Mouse (Mus musculus) heart, adult 11 months (tissue): Measurements from ENCODE around the gene Dlgap4.
"Not testable (repeated sequence)": the region's sequence is repeated elsewhere in the genome, so short reads cannot be mapped to it uniquely, and the experiment has no call there.

Experiments used
- DNase-seq: peaks from one replicate; pipeline ENCODE4 v3.0.0; 2022

Gene Dlgap4

DNA sequence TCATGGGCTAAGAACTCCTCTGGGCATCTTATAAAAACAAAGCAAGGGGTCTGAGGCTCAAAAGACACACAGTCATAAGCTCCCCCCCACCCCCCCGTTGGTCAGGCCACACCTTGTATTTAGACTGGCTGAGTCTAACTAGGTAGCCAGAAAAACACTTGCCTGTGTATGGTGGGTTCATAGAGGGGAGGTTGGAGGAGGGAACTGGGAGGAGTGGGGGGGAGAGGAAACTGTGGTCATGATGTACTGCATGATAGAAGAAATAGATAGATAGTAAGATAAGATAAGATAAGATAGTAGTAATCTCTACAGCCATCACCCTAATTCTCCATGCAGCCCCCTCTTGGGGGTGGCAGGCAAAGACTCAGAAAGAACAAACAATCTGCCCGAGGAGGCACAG is 166.0 kb downstream of the Dlgap4 start:
- no peak for DNase-seq

DNA sequence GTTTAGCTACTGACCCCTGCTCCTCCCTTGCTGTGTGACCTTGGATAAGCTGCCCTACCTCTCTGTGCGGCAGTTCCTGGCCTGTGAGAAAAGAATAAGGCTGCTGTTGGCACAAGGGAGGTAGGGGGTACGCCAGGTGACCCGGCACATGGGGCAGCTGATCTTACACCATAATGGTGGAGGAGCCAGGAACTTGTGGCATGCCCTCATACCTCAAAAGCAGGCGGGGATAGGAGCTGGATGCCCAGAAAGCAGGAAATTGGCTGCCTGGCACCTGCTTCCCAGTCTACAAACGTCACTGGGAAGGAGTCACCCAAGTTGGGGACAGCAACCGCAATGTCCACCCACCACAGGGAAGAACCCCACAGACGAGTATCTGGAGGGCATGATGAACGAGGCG is 166.6 kb downstream of the Dlgap4 start:
- peak; percentile 70 for DNase-seq

DNA sequence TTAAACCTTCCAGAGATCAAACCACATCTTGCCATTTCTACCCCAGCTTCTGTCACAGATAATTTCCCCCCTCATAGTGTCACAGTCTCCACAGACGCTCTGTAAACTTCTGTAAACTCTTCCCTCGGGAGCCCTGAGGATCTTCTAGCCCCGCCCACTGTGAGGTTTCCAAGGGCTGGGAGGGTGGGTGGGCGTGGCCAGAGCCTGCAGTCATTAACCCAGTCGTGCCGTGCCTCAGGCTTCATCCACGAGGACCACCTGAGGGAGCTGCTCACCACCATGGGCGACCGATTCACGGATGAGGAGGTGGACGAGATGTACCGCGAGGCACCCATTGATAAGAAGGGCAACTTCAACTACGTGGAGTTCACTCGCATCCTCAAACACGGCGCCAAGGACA is 167.2 kb downstream of the Dlgap4 start:
- DNase-seq: peak; percentile 85

DNA sequence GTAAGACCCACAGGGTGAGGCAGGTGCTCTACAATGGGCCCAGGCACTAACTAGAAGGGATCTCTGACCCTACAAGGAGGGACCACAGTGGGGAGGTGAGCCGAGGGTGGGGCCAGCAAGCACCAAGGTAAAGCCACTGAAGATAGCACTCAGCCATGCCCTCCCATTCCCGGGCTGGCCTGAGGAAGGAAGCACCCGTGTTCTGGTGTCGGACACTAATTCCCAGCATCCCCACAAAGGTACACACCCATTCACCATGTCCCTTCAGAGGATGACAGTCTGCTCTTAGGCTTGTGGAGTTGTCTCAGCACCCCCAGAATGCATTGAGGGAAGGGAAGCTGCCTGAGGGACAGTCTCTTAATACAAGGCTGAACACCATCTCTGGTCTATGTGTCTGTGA is 167.8 kb downstream of the Dlgap4 start:
- peak; percentile 87 for DNase-seq

DNA sequence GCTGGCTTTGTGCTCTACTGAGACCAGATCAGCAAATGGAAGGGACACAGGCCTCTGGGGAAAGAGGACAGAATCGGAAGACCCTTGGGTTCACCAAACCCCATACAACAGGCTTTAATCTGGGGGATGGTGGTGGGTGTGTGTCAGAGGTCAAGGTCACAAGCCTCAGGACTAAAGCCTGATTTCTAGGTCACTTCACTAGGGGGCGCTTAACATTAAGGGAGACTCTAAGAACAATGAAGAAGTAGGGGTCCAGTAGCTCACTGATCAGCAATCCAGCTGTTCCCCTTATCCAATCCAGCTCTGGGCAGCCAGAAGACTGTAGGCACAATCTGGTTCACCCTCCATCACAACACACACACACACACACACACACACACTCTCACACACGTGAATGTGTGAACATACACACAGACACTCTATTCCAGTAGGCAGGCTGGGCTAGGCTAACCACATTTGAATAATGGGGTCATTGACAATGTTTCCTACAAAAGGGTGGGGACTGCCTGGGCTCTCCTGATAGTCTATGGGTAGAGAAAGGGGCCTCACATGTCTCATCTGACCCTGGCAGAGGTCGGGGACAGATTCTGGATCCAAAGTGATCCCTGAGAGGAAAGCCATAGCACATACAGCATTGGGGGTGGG is 168.5 kb downstream of the Dlgap4 start:
- peak; percentile 78 for DNase-seq

DNA sequence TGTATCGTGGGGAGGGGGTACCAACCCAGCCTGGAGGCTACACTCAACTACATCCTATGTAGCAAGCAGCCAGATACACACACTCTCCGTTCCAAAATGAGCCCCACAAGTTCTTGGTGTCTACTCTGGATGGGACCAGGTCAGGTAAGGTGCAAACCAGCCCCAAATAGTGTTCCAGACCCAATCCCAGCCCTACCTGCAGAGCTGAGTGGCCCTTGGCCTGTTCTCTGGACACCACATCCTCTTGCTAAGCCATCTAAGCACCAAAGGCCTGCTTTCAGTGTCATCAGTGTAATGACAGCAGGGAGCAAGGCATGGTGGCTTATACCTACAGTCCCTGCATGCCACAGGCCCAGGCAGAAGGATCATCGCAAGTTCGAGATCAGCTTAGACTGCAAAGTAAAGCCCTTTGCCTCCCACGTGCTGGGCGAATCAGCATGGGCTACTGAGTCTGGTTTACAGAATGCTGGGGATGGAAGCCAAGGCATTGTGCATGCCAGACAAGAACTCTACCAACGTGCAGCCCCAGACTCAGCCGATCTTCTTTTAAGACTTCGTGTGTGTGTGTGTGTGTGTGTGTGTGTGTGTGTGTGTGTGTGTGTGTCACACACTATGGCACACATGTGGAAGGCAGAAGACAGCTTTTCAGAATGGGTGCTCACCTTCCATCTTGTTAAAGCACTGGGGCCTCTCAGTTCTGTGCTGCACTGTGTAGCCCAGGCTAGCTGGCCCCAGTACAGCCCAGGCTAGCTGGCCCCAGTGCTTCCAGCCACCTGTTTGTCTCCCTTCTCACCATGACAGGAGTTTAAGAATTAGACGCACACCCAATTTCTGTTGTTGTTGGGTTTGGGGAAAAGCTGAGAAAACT is 169.2 kb downstream of the Dlgap4 start:
- peak; percentile 84 for DNase-seq

DNA sequence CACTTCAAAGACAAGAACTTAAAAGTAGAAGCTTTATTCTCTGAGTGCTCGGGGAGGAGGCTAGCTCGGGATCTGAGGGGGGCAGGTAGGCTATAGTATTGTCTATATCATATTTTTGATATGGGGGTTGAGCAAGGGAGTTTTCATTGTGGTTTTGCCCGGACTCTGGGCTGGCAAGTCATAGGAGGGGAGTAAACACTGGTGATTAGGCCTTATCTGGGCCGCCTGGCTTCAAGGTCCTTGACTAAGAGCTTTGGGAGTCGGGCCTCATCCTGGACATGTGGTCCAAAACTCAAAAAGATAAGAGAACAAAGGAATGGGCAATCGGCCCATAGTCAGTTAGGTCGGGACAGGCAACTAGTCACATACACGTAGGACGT is 169.8 kb downstream of the Dlgap4 start:
- peak; percentile 88 for DNase-seq

DNA sequence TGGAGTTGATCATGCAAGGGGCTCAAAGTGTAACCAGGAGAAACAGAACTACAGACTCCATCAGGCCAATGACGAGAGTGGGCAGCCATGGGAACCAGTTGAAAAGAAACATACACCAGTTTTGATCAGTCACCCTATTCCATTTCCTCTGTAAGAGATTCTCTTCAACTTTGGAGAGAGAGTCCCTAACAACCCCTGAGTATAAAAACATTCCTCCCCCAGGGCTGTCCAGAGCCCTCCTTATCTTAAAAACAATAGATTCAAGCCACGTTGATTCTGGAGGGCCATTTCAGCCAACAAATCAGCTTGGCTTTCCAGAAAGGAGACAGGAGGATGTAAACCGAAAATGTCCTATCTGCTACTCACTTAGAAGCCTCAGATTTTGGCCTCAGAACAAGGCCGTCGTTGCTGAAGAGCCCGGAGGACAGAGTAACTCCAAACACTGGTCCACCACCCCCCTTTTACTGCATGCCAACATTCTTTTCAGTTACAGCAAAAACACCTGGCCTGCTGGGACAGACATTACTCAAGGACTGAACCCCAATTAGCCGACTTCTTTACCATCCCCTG is 170.6 kb downstream of the Dlgap4 start:
- peak; percentile 83 for DNase-seq

DNA sequence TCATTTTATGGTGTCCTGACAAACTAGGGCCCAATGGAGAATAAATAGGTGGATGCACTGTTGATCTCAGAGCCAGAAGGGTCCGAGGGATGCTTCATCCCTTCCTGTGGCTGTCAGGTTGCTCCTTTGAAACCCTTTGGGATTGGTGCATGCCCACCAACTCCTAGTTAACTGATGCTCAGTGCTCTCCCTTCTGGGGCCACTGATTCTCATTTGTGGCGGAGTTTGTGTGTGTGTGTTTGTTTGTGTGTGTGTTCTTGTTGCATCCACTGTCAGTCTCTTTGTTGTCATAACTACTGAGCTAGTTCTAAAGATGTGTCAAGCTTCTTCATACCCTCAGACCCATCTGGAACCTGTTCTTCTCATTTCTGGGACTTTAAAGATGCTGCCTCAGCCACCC is 171.4 kb downstream of the Dlgap4 start:
- peak; percentile 78 for DNase-seq

DNA sequence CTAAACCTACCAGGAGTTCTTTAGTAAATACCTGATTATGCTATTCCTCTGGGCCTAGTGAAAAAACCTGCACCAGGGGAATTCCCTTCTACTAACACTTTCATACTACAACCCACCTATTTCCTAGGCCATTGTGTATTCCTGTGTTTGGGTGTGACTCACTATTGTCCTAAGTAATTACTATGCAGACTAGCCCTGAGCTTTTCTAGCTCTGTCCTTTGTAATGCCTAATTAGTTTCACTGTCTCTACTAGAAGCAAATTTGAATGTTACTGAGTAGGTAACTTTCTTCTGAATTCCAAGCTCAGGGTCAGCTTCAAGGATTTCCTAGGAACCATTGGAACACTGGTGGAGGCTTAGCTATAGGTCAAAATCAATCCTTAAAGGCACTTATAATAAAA is 172.9 kb downstream of the Dlgap4 start:
- not testable (repeated sequence) for DNase-seq

DNA sequence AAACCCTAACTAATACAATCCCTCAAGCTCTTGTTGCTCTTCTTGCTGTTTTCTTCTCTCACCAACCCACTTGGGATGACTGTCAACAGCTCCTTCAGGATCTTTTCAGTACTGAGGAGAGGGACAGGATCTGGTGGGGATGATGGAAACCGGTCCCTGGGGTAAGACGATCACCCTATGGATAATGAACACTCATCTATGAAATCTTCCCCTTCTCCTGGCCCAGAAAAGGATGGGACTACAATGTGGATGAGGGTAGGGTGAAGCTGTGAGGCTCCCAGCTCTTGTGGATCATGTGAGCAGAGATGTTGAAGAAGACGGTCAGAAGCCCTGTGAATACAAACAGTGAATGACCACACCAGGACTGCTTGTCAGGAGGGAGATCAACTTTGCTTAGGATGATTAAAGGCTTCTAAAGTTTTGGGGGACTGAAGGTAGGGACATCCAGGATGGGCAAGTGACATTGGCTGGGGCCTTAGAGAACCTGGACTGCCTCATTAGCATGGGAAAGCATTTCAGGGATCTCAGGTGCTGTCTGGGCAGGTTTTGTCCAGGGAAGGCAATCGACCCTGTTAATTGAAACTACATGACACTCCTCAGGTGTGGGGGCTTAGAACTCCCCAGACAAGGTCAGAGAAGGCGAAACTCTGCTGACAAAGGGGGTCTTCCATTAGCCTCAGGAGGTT is 173.7 kb downstream of the Dlgap4 start:
- peak; percentile 80 for DNase-seq

DNA sequence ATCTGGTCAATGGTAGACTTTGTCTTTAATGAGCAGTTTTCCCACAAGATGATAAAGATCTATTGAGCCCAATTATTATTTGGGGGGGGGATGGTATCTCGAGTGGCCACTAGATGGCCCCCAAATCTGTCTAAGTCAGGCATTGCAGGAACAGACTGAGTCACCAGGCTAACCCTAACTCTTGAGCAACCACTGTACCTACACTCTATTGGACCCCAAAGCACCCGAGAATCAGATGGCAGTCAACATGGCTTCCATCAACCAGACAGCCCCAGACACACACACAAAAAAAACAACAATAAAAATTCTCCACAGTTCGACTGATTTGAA is 174.2 kb downstream of the Dlgap4 start:
- no peak for DNase-seq

DNA sequence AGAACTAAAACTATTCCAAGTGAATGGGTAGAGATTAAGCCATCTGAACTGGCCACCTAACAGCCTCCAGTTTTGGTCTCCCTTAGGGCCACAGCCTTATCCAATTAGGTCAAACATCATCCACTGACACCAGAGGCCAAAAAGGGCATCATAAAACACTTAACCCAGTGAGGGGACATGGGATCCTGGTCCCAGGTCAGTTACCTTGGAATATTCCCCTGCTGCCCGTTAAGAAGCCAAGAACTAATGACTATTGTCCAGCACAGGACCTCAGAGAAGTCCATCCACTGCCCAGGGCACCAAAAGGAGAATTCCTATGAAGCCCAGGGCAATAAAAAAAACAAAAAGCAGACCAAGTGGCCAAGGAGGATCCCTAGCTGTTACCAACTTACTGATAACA is 175.3 kb downstream of the Dlgap4 start:
- peak; percentile 60 for DNase-seq

DNA sequence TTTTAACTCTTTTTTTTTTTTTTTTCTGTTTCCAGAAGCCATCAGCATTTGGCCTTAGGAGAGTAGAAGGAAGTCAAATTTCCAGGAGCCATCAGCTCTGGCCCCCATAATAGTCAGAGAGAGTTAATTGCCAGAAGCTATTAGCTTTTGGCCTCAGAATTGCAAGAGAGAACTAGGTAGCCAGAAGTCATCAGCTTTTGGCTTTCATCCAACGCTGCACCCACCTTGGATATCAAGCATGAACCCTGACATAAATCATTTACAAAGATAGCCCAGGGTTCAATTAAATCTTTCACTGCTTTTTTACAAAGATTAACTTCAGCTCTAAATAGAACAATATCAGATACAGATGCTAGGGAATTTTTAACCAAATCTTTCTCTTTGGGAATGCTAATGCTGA is 185.0 kb downstream of the Dlgap4 start:
- DNase-seq: peak; percentile 21

DNA sequence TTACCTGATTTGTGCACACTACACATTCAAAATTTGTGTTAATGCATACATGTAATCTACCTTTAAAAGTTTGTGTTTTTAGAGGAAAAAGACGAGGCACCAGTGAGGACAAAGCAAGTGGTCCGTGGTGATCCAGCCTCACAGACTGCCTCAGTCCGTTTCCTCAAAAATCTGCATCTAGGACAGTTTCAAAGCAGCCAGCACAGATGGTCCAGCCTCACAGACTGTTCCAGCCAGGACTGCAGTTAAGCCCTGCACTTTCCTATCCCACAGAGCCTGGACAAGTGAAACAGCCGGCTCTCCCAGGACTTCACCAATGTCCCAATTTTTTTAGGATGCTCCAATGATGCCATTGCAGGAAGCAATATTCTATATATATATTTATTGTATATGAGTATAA is 187.5 kb downstream of the Dlgap4 start:
- peak; percentile 27 for DNase-seq

DNA sequence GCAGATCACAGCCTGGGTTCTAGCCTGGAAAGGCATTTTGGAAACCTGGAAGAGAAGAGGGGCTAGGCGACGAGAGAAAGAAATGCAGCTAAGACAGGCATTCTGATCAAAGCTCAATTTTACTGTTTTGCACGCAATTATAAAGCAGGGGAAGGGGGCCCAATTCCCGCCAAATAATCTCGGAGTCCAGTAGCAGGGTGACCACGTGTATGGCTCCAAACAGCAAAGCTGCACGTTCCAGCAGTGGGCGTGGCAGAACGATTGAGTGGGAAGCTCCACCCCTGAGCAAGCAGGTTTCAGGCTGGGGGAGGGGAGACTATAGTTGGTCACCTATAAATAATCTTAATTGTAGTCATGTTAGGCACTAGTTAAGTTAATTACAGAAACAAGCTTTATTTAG is 188.6 kb downstream of the Dlgap4 start:
- DNase-seq: peak; percentile 62

DNA sequence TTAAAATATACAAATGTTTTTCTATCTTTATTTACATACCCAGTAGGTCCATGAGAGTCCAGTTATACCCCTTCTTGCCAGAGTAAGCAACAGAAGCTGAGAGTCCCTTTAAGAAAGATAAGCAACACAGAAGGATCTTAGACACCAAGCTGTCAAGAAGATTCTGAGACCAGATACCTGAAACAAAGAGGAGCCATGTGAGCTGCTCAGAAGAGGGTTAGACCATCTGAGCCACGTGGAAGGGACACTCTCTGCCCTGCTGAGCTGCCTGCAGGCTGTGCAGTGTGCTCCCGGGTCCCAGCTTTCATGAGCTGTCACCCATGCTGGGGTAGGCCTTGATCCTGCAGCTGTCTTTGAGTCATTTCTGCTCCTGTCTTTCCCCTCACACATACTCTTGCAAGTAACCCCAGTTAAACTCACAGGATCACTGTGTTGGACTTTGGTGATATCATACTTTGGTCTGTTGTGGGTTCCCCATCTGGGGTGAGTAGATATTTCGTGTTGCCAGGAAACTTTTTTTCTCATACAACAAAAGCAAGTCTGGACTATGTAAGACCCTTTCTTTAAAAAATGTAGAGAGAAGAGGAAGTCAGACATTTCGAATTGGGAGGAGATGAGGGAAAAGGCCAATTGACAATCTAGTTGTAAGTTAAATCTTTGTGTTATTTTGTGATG is 190.3 kb downstream of the Dlgap4 start:
- peak; percentile 23 for DNase-seq

DNA sequence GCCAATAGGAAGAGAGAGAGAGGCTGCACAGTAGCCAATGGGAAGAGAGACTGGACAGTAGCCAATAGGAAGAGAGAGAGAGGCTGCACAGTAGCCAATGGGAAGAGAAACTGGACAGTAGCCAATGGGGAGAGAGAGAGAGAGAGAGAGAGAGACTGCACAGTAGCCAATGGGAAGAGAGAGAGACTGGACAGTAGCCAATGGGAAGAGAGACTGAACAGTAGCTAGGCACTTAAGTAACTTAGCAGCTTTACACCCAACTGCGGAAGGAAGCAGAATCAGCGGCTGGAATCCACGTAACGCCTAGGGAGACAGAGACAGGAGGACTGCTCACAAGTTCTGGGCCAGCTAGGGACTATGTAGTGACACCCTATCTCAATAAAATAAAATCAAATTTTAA is 191.1 kb downstream of the Dlgap4 start:
- peak; percentile 86 for DNase-seq

DNA sequence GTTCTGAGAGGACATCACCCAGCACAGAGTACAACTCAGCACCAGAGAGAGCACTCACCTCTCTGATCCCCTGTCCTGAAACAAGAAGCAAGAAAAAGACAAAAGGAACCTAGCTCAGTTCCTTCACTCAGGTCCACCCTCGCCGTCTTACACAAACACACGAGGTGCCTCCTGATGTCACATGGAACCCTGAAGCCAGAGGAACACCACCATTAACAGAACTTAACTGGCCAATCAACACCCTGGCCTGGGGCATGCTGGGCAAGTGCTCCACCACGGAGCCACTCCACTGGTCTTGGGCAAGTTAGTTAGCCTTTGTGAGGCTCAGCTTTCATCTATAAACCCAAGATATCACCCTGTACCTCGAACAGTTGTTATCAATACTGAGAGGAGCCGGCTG is 193.4 kb downstream of the Dlgap4 start:
- peak; percentile 72 for DNase-seq

DNA sequence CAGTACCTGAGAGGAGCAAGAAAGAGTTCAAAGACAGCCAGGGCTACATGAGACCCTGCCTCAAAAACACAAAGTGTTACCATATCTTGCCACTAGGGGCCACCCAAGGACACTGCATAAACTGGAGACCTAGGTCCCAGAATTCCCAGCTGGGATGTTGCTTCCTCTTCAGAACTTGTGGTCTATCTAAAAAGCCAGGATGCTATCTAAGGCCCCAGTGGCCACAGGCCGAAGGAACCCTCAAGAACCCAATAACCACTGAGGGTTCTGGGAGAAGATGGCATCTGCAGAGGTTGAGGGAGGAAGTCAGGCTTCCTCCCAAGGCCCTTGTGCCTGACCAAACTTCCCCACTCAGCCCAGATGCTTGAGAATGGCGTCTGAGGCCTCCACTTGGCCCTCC is 196.1 kb downstream of the Dlgap4 start:
- peak; percentile 93 for DNase-seq

DNA sequence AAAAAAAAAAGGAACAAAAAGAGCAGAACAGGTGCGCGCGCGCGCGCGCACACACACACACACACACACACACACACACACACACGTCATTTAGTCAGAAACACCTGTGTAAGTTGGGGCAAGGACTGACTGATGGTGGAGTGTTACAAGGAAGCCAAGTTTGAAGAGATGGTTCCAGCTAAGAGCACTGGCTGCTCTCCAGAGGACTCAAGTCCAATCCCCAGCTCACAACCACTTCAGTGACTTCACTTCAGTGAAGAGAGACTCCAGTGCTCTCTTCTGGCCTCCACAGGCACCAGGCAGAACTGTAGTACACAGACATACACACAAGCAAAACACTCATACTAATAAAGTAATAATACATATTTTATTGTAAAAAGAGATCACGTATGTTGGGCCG is 197.2 kb downstream of the Dlgap4 start:
- DNase-seq: peak; percentile 57

DNA sequence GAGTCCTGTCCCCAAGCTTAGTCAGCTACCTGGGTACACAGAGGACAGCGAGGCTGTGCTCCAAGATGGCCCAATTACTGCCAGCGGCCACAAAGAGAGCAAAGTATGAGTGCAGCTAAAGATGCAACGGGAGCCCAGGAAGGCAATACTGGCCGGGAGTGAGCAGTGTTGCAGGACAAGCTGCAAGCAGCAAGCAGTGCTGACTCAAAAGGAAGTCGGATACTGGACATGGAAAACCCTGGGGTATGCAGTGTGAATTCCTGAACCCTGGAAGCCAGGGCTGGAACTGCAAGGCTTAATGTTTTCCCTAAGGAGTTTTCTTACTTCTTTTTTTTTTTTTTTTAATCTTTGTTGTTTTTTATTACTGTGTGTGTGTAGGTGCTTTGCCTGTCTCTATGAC is 198.1 kb downstream of the Dlgap4 start:
- DNase-seq: peak; percentile 87
